Mouse (Mus musculus) T-helper 17 cell (primary cell): ENCODE data around the gene Dexi.

Experiments used
- in situ Hi-C, 2 experiments: fragments of 300-600 bp; cut with MboI, MseI; formaldehyde crosslinking; loops; 1 replicate in 1 of 2; 2 replicates in 1 of 2; pipeline ENCODE4 v1.15.1; 2025; ENCODE audit warnings: high pct_unique_total_duplicates in 2 of 2

The Dexi gene

GRCm38 (mm10) chr16:10542698-10543365 is at the start of gene Dexi:
TSS of gene Dexi (minus strand) at chr16:10543054.
- in situ Hi-C loops: no loop called here

- in situ Hi-C loops: no loop called here
Measured at GRCm38 (mm10) chr16:10586546-10586945, 43.7 kb upstream of the Dexi start.

GRCm38 (mm10) chr16:10585165-10585564 is 42.3 kb upstream of the Dexi start:
- in situ Hi-C loops: no loop called here

GRCm38 (mm10) chr16:10581234-10581898 is 38.5 kb upstream of the Dexi start:
- in situ Hi-C loops: no loop called here

- in situ Hi-C loops: loop anchor here in 1 of 2 experiments (5.0 kb wide), 1 partner anchor 214 kb away; the partner anchor contains the start of gene Prm3
Measured at GRCm38 (mm10) chr16:10578376-10578775, 35.5 kb upstream of the Dexi start.

GRCm38 (mm10) chr16:10577548-10577947 is 34.7 kb upstream of the Dexi start:
- in situ Hi-C loops: loop anchor here in 1 of 2 experiments (5.0 kb wide), 1 partner anchor 215 kb away; the partner anchor contains the start of gene Prm3

- in situ Hi-C loops: loop anchor here in 1 of 2 experiments (5.0 kb wide), 1 partner anchor 216 kb away; the partner anchor contains the start of gene Prm3
Measured at GRCm38 (mm10) chr16:10575915-10576314, 33.1 kb upstream of the Dexi start.

- in situ Hi-C loops: loop anchor here (5.0 kb wide), 3 partner anchors 212 to 292 kb away; partner anchors contain the start of genes Prm3 (in 1 of the 2), Socs1 (in 1 of the 2) and Tnp2 (in 1 of the 2)
Measured at GRCm38 (mm10) chr16:10574936-10575335, 32.1 kb upstream of the Dexi start.

GRCm38 (mm10) chr16:10571820-10572219 is 29.0 kb upstream of the Dexi start:
- in situ Hi-C loops: loop anchor here in 1 of 2 experiments (5.0 kb wide), 2 partner anchors 215 to 295 kb away; partner anchors contain the start of genes Socs1 and Tnp2

GRCm38 (mm10) chr16:10570708-10571107 is 27.9 kb upstream of the Dexi start:
- in situ Hi-C loops: loop anchor here in 1 of 2 experiments (5.0 kb wide), 2 partner anchors 217 to 297 kb away; partner anchors contain the start of genes Socs1 and Tnp2

- in situ Hi-C loops: loop anchor here (5.0 kb wide), 2 partner anchors 217 to 297 kb away; partner anchors contain the start of genes Socs1 (in 1 of the 2) and Tnp2 (in 1 of the 2)
Measured at GRCm38 (mm10) chr16:10569809-10570395, 27.0 kb upstream of the Dexi start.

- in situ Hi-C loops: loop anchor here in 1 of 2 experiments (5.0 kb wide), 1 partner anchor 300 kb away; no protein-coding TSS in a partner anchor
Measured at GRCm38 (mm10) chr16:10567153-10567552, 24.3 kb upstream of the Dexi start.

GRCm38 (mm10) chr16:10565278-10565885 is 22.5 kb upstream of the Dexi start:
- in situ Hi-C loops: loop anchor here in 1 of 2 experiments (5.0 kb wide), 1 partner anchor 302 kb away; no protein-coding TSS in a partner anchor

GRCm38 (mm10) chr16:10559991-10560390 is 17.1 kb upstream of the Dexi start:
- in situ Hi-C loops: no loop called here

GRCm38 (mm10) chr16:10553858-10554257 is 11.0 kb upstream of the Dexi start:
- in situ Hi-C loops: no loop called here

- in situ Hi-C loops: no loop called here
Measured at GRCm38 (mm10) chr16:10551592-10551991, 8.7 kb upstream of the Dexi start.

GRCm38 (mm10) chr16:10549600-10549999 is 6.7 kb upstream of the Dexi start:
- in situ Hi-C loops: loop anchor here in 1 of 2 experiments (5.0 kb wide), 1 partner anchor 443 kb away; no protein-coding TSS in a partner anchor

- in situ Hi-C loops: loop anchor here in 1 of 2 experiments (5.0 kb wide), 1 partner anchor 443 kb away; no protein-coding TSS in a partner anchor
Measured at GRCm38 (mm10) chr16:10548938-10549337, 6.1 kb upstream of the Dexi start.

GRCm38 (mm10) chr16:10546865-10547264 is 4.0 kb upstream of the Dexi start:
- in situ Hi-C loops: loop anchor here in 1 of 2 experiments (5.0 kb wide), 1 partner anchor 445 kb away; no protein-coding TSS in a partner anchor

- in situ Hi-C loops: loop anchor here in 1 of 2 experiments (5.0 kb wide), 1 partner anchor 447 kb away; no protein-coding TSS in a partner anchor
Measured at GRCm38 (mm10) chr16:10544995-10545622, 2.3 kb upstream of the Dexi start, which contains the start of gene Clec16a. TSS of gene Clec16a (plus strand) at chr16:10545339.
